Mouse (Mus musculus) C2C12 (cell line): ENCODE measurements around the gene Ncbp1.

Source experiments
- CEBPB ChIP-seq: IDR thresholded peaks from one replicate; pipeline ENCODE4 v1.6.1; 2011; ENCODE audit warnings: low read depth, mild to moderate bottlenecking, control low read depth, moderate library complexity
- CTCF ChIP-seq: IDR thresholded peaks from one replicate; pipeline ENCODE4 v1.5.1; 2011; ENCODE audit not compliant: control insufficient read depth, insufficient read depth, insufficient read length
- FOSL1 ChIP-seq: IDR thresholded peaks from one replicate; pipeline ENCODE4 v1.8.0; 2011; ENCODE audit warnings: mild to moderate bottlenecking, low read length; ENCODE audit not compliant: poor library complexity, insufficient read depth, severe bottlenecking
- MAX ChIP-seq: IDR thresholded peaks from one replicate; pipeline ENCODE4 v1.6.1; 2011; ENCODE audit warnings: mild to moderate bottlenecking, control low read depth
- MYOD1 ChIP-seq: IDR thresholded peaks from one replicate; pipeline ENCODE4 v1.6.1; 2011; ENCODE audit warnings: low read depth; ENCODE audit not compliant: control insufficient read depth, insufficient read length
- MYOG ChIP-seq: IDR thresholded peaks from one replicate; pipeline ENCODE4 v1.6.1; 2011; ENCODE audit not compliant: control insufficient read depth, insufficient read length; ENCODE audit errors: extremely low read depth
- USF1 ChIP-seq: IDR thresholded peaks from one replicate; pipeline ENCODE4 v1.6.1; 2011; ENCODE audit warnings: low read depth, mild to moderate bottlenecking, control low read depth, moderate library complexity

- TF ChIP-seq CTCF (no peak), USF1 (no peak), FOSL1 (no peak), MAX (no peak), CEBPB (no peak), MYOD1 (no peak), MYOG (no peak)
These were observed 15.1 kb upstream of the Ncbp1 start for GRCm38 (mm10) chr4:46123358-46123757.
